Mouse (Mus musculus): Measurements from ENCODE around the gene Hist1h2bc.

DNA sequence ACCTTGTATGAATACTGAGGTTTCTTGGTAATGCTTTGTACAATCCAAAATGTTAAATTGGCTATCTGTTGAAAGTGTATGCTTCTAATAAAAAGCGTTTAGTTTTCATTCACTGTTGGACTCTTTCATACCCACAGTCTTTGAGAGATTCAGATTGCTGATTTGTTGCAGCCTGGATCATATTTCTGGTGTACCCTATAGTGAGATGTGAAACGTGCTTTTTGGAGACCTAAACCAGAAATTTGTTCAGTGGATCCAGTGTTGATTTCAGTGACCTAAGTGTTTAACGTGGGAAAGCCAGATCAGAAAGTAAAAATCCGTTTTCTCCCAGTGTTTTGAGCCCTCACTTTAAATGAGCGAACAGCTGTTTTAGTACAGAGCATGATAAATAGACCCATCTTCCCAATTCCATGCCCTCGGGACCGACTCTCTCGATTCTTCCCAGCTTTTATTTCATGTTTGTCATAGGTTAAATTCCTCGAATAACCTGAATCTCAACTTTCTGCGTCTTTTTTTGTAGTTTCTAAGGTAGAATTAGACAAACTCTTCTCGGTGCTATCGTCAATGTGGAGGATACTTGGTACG, 56.3 kb downstream of the Hist1h2bc start:
- TF ChIP-seq POLR2A (IDR thresholded peaks at IDR 0.05; ENCODE audit: borderline replicate concordance, control insufficient read depth, low read depth, low read length) (no peak), CTCF (IDR thresholded peaks at IDR 0.05; ENCODE audit: control insufficient read depth, insufficient read depth, low read length) (no peak)

Data from bone marrow, adult 2 months (tissue).